Mouse (Mus musculus) erythroid progenitor cell, adult 5-6 weeks (primary cell): ENCODE measurements around the gene Tll1. TPM values are rescaled to one million over a fixed set of nuclear protein-coding genes. Genes with fewer than 3 reads are reported as not detected.

Experiments used
- ATAC-seq: replicated peaks from 2 replicates; pipeline ENCODE4 v1.8.0; 2016; ENCODE audit warnings: moderate number of reproducible peaks, mild to moderate bottlenecking, moderate TSS enrichment, inconsistent platforms; ENCODE audit not compliant: poor library complexity, low FRiP score, severe bottlenecking
- total RNA-seq, 2 experiments: library from RNA; stranded (forward) in 1 of 2; stranded (reverse) in 1 of 2; fragments of 150-400 nt in 1 of 2; fragments of 186-747, 209-891 nt in 1 of 2; gene quantifications; 2 replicates each; pipeline versions ENCODE4 v1.2.3 to v1.2.4; 2015 to 2017; ENCODE audit warnings: low replicate concordance in 2 of 2

The Tll1 gene
- total RNA-seq (2015; ENCODE audit: low replicate concordance) (not detected in 2 replicates), total RNA-seq (2017; ENCODE audit: low replicate concordance) (not detected in 2 replicates)

- no peak for ATAC-seq
Observed at GRCm38 (mm10) chr8:64206024-64206385, at the start of gene Tll1. TSS of gene Tll1 (minus strand) at chr8:64206271.

- ATAC-seq: no peak
Observed at GRCm38 (mm10) chr8:64238645-64239044, 32.6 kb upstream of the Tll1 start.

GRCm38 (mm10) chr8:64221600-64221999 lies 15.5 kb upstream of the Tll1 start:
- no peak for ATAC-seq

GRCm38 (mm10) chr8:64217644-64218043 lies 11.6 kb upstream of the Tll1 start:
- ATAC-seq: no peak

GRCm38 (mm10) chr8:64216252-64216651 lies 10.2 kb upstream of the Tll1 start:
- ATAC-seq: no peak

- ATAC-seq: no peak
Observed at GRCm38 (mm10) chr8:64215374-64215773, 9.3 kb upstream of the Tll1 start.

GRCm38 (mm10) chr8:64214906-64215305 lies 8.8 kb upstream of the Tll1 start:
- ATAC-seq: no peak

- ATAC-seq: no peak
Observed at GRCm38 (mm10) chr8:64206411-64206861, 365 bp upstream of the Tll1 start.

- ATAC-seq: no peak
Observed at GRCm38 (mm10) chr8:64205321-64206023, 599 bp downstream of the Tll1 start.

GRCm38 (mm10) chr8:64204801-64205311 lies 1.2 kb downstream of the Tll1 start:
- ATAC-seq: no peak

- no peak for ATAC-seq
Observed at GRCm38 (mm10) chr8:64204167-64204566, 1.9 kb downstream of the Tll1 start.

- ATAC-seq: no peak
Observed at GRCm38 (mm10) chr8:64198326-64198725, 7.7 kb downstream of the Tll1 start.

GRCm38 (mm10) chr8:64193421-64193820 lies 12.7 kb downstream of the Tll1 start:
- ATAC-seq: no peak

- no peak for ATAC-seq
Observed at GRCm38 (mm10) chr8:64187881-64188280, 18.2 kb downstream of the Tll1 start.

- ATAC-seq: no peak
Observed at GRCm38 (mm10) chr8:64176931-64177330, 29.1 kb downstream of the Tll1 start.

- ATAC-seq: no peak
Observed at GRCm38 (mm10) chr8:64174916-64175315, 31.2 kb downstream of the Tll1 start.

- ATAC-seq: no peak
Observed at GRCm38 (mm10) chr8:64173759-64174158, 32.3 kb downstream of the Tll1 start.

GRCm38 (mm10) chr8:64152899-64153891 lies 52.9 kb downstream of the Tll1 start:
- ATAC-seq: no peak

GRCm38 (mm10) chr8:64152216-64152804 lies 53.8 kb downstream of the Tll1 start:
- ATAC-seq: no peak

GRCm38 (mm10) chr8:64136593-64136992 lies 69.5 kb downstream of the Tll1 start:
- no peak for ATAC-seq
